Mouse (Mus musculus): ENCODE measurements around the gene Uchl4.
"Not testable (repeated sequence)": the region's sequence is repeated elsewhere in the genome, so short reads cannot be mapped to it uniquely, and the experiment has no call there.

Gene Uchl4

GRCm38 (mm10) chr9:64232257-64232957 lies 2.6 kb upstream of the Uchl4 start:
- peak; percentile 51 for DNase-seq

- DNase-seq: no peak
Observed at GRCm38 (mm10) chr9:64233656-64234055, 1.3 kb upstream of the Uchl4 start.

- no peak for DNase-seq
Observed at GRCm38 (mm10) chr9:64236056-64236455, 1.1 kb downstream of the Uchl4 start.

- DNase-seq: no peak
Observed at GRCm38 (mm10) chr9:64240116-64240515, 5.1 kb downstream of the Uchl4 start.

GRCm38 (mm10) chr9:64240681-64241080 lies 5.7 kb downstream of the Uchl4 start:
- peak; percentile 53 for DNase-seq

GRCm38 (mm10) chr9:64242381-64242831 lies 7.4 kb downstream of the Uchl4 start:
- DNase-seq: no peak

GRCm38 (mm10) chr9:64249371-64249770 lies 14.4 kb downstream of the Uchl4 start:
- DNase-seq: no peak

GRCm38 (mm10) chr9:64250111-64250730 lies 15.2 kb downstream of the Uchl4 start:
- DNase-seq: no peak

- peak; percentile 35 for DNase-seq
Observed at GRCm38 (mm10) chr9:64252591-64253020, 17.6 kb downstream of the Uchl4 start.

- DNase-seq: peak; percentile 99
Observed at GRCm38 (mm10) chr9:64253021-64253904, 18.3 kb downstream of the Uchl4 start, which contains the start of gene Map2k1. Gene Map2k1, minus strand, starts transcription at chr9:64253631.

GRCm38 (mm10) chr9:64255422-64255821 lies 20.4 kb downstream of the Uchl4 start:
- no peak for DNase-seq

GRCm38 (mm10) chr9:64256204-64256603 lies 21.2 kb downstream of the Uchl4 start:
- DNase-seq: no peak

GRCm38 (mm10) chr9:64259906-64260305 lies 24.9 kb downstream of the Uchl4 start:
- no peak for DNase-seq

GRCm38 (mm10) chr9:64261023-64261422 lies 26.0 kb downstream of the Uchl4 start:
- no peak for DNase-seq

GRCm38 (mm10) chr9:64264813-64265212 lies 29.8 kb downstream of the Uchl4 start:
- DNase-seq: no peak

- no peak for DNase-seq
Observed at GRCm38 (mm10) chr9:64267231-64267630, 32.2 kb downstream of the Uchl4 start.

- no peak for DNase-seq
Observed at GRCm38 (mm10) chr9:64268196-64268595, 33.2 kb downstream of the Uchl4 start.

- DNase-seq: not testable (repeated sequence)
Observed at GRCm38 (mm10) chr9:64268836-64269235, 33.8 kb downstream of the Uchl4 start.

GRCm38 (mm10) chr9:64271249-64271648 lies 36.2 kb downstream of the Uchl4 start:
- DNase-seq: no peak

- peak; percentile 64 for DNase-seq
Observed at GRCm38 (mm10) chr9:64272611-64273010, 37.6 kb downstream of the Uchl4 start.

GRCm38 (mm10) chr9:64273757-64274156 lies 38.8 kb downstream of the Uchl4 start:
- DNase-seq: peak; percentile 59

GRCm38 (mm10) chr9:64274291-64274690 lies 39.3 kb downstream of the Uchl4 start:
- no peak for DNase-seq

- DNase-seq: peak; percentile 35
Observed at GRCm38 (mm10) chr9:64274919-64275318, 39.9 kb downstream of the Uchl4 start.
